Comparison of ENCODE assay signal across 8 mouse cellular contexts in the genomic region with DNA sequence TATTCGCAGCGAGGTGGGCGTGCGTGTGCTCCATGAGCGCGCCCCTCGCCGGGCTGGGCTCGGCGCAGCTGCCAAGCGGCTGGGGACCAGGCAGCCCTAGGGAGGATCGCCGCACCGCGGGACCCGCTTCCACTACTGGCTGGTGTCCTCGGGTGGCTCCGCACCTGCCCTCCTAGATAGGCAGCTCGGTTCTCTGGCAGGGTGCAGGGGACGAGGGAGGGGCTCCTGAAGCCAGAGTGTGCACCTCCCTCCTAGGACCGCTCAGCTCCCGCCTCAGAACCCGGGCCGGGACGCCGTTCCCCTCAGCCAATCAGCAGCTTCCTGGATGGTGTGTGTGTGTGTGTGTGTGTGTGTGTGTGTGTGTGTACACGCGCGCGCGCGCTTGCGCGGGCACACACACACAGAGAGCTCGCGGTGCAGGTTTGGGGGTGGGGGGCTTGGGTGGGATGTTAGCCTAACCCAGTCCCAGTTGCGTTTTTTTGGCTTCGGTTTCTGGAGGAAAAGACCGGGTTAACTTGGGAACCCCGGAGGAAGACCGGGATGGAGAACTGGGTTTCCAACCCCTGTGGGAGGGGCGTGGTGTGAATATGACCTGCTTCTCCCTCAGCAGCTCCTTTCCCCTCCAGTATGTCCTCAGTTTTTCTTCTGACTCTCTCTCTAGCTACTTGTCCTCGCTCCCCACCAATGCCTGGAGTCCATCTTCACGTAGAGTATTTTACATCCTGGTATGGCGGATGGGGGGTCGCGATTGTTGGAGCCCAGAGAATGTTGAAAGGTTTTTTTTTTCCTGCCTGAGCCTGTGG. TPM values are rescaled to one million over a fixed set of nuclear protein-coding genes. Genes with fewer than 3 reads are reported as not detected.
DNase-seq lines count a peak whose midpoint lies in the region; ATAC-seq and TF ChIP-seq lines count a peak whose summit lies in the region.

Gene Gpr139 (minus strand): TSS at position 263 of the 803 bp plus-strand sequence.

- H3K9me3 ChIP-seq in embryonic facial prominence, embryonic 10.5 days, result no peaks in the 10 kb centered on the region
- no peaks in the 10 kb centered on the region for H3K9me3 ChIP-seq in hindbrain, postnatal 0 days (ENCODE audit: low read length)
- H3K9me3 ChIP-seq in liver, embryonic 11.5 days (ENCODE audit: control insufficient read depth, low read length), result no peaks in the 10 kb centered on the region

- peaks cover 59% of the 10 kb centered on the region for H3K27me3 ChIP-seq in embryonic facial prominence, embryonic 10.5 days (replicated peaks; ENCODE audit: low read depth, poor library complexity, severe bottlenecking)
- H3K27me3 ChIP-seq in hindbrain, postnatal 0 days (ENCODE audit: insufficient read depth, low read length), result no peaks in the 10 kb centered on the region
- peaks cover 33% of the 10 kb centered on the region for H3K27me3 ChIP-seq in liver, embryonic 11.5 days (replicated peaks; ENCODE audit: control insufficient read depth, insufficient read depth, low read length)

- peak; percentile 91 for ATAC-seq in hindbrain, postnatal 0 days
- ATAC-seq in liver, embryonic 11.5 days (replicated peaks; ENCODE audit: low FRiP score), result peak; percentile 40

- WGBS in embryonic facial prominence, embryonic 10.5 days, result under 1% methylated on average over 47 of the region's 47 CpGs
- WGBS in hindbrain, postnatal 0 days, result under 1% methylated on average over 45 of the region's 47 CpGs
- 2% methylated on average over 47 of the region's 47 CpGs for WGBS in liver, embryonic 11.5 days

- no peak for TF ChIP-seq CTCF in hindbrain, postnatal 0 days (IDR thresholded peaks at IDR 0.05; ENCODE audit: low read depth)

- H3K36me3 ChIP-seq in embryonic facial prominence, embryonic 10.5 days (replicated peaks), result no peaks in the 10 kb centered on the region
- no peaks in the 10 kb centered on the region for H3K36me3 ChIP-seq in hindbrain, postnatal 0 days (ENCODE audit: insufficient read depth, low read length)
- H3K36me3 ChIP-seq in liver, embryonic 11.5 days (ENCODE audit: control insufficient read depth, insufficient read depth, low read length), result no peaks in the 10 kb centered on the region

- peaks cover 17% of the 10 kb centered on the region for H3K4me1 ChIP-seq in embryonic facial prominence, embryonic 10.5 days
- no peaks in the 10 kb centered on the region for H3K4me1 ChIP-seq in hindbrain, postnatal 0 days (ENCODE audit: insufficient read depth, low read length)
- no peaks in the 10 kb centered on the region for H3K4me1 ChIP-seq in liver, embryonic 11.5 days (replicated peaks; ENCODE audit: control insufficient read depth, insufficient read depth, low read length)

- H3K9ac ChIP-seq in hindbrain, postnatal 0 days (replicated peaks; ENCODE audit: low read length), result peak within 1 kb of the TSS; percentile 65
- no peak within 1 kb of the TSS for H3K9ac ChIP-seq in liver, embryonic 11.5 days (ENCODE audit: low read depth, low read length)

- peak; percentile 11 for DNase-seq in kidney, postnatal 10 days
- DNase-seq in kidney, adult 18-20 months, result no peak
- peak; percentile 78 for DNase-seq in embryonic facial prominence, embryonic 10.5 days (ENCODE audit: low spot score)
- DNase-seq in hindbrain, postnatal 0 days (ENCODE audit: low spot score), result peak; percentile 83
- DNase-seq in liver, embryonic 11.5 days (ENCODE audit: low spot score), result peak; percentile 31
- DNase-seq in right cerebral cortex, postnatal 25 days, result peak; percentile 35
- no peak for DNase-seq in adipocyte (ENCODE audit: low spot score)
- no peak for DNase-seq in gastrocnemius, postnatal 25 days

- no peak within 1 kb of the TSS for H3K27ac ChIP-seq in embryonic facial prominence, embryonic 10.5 days (replicated peaks)
- H3K27ac ChIP-seq in hindbrain, postnatal 0 days, result peak within 1 kb of the TSS; percentile 73
- H3K27ac ChIP-seq in liver, embryonic 11.5 days (ENCODE audit: low read depth, low read length), result no peak within 1 kb of the TSS

- H3K4me2 ChIP-seq in hindbrain, postnatal 0 days (ENCODE audit: low read depth, low read length), result peak within 1 kb of the TSS; percentile 83
- peak within 1 kb of the TSS; percentile 63 for H3K4me2 ChIP-seq in liver, embryonic 11.5 days

- peak within 1 kb of the TSS; percentile 60 for H3K4me3 ChIP-seq in embryonic facial prominence, embryonic 10.5 days
- peak within 1 kb of the TSS; percentile 62 for H3K4me3 ChIP-seq in hindbrain, postnatal 0 days (ENCODE audit: low read length)
- peak within 1 kb of the TSS; percentile 40 for H3K4me3 ChIP-seq in liver, embryonic 11.5 days (ENCODE audit: low read depth, low read length)

RNA-seq across cellular contexts. Expression of gene Gpr139, which starts in this region (rescaled TPM):
- 0.07 and 0.11 TPM in 2 replicates for polyA plus RNA-seq in embryonic facial prominence, embryonic 10.5 days (2016; fragmentation: Nextera tagmentation; extraction: Ambion mirVana)
- 13.5 and 13.9 TPM in 2 replicates for total RNA-seq in hindbrain, postnatal 0 days (2014; rRNA removed)
- polyA plus RNA-seq in hindbrain, postnatal 0 days (2015; fragmentation: Nextera tagmentation; extraction: Ambion mirVana), result 6.6 and 7.5 TPM in 2 replicates
- not detected in 2 replicates for polyA plus RNA-seq in liver, embryonic 11.5 days (2014; fragmentation: Nextera tagmentation; extraction: Ambion mirVana)
- total RNA-seq in gastrocnemius, postnatal 25 days (2021), result not detected

Comparison
In these comparisons a context has a peak if more than half of its experiments do, and no peak if none do; other contexts are left out.
1. RNA of gene Gpr139 (total RNA-seq): 13.5 to 13.9 TPM in hindbrain, postnatal 0 days; not detected in gastrocnemius, postnatal 25 days; every median in the first group is over 10 times any median in the second.
2. DNase-seq: peak in kidney, postnatal 10 days (single experiment), hindbrain, postnatal 0 days (single experiment) and right cerebral cortex, postnatal 25 days (single experiment); none in kidney, adult 18-20 months (single experiment), adipocyte (single experiment) and gastrocnemius, postnatal 25 days (single experiment).
3. Peak in DNase-seq and H3K4me3 ChIP-seq in embryonic facial prominence, embryonic 10.5 days; RNA of the gene not detected or under 1 TPM.
4. Peak in DNase-seq, ATAC-seq, H3K4me3 ChIP-seq and H3K4me2 ChIP-seq in liver, embryonic 11.5 days; RNA of the gene not detected or under 1 TPM.
5. Peak in every context shown above with its lines, with median percentiles within 50 percentile points of each other: H3K4me3 ChIP-seq.